Mouse (Mus musculus) lung, postnatal 0 days (tissue): ENCODE results near the gene Dcun1d3.

Source experiments
- CTCF ChIP-seq: IDR thresholded peaks from 2 replicates; pipeline ENCODE4 v1.5.1; 2016; ENCODE audit warnings: antibody characterized with exemption, mild to moderate bottlenecking
- EP300 ChIP-seq: IDR thresholded peaks from 2 replicates; pipeline ENCODE4 v1.6.1; 2016; ENCODE audit warnings: antibody characterized with exemption, mild to moderate bottlenecking, control low read depth

DNA sequence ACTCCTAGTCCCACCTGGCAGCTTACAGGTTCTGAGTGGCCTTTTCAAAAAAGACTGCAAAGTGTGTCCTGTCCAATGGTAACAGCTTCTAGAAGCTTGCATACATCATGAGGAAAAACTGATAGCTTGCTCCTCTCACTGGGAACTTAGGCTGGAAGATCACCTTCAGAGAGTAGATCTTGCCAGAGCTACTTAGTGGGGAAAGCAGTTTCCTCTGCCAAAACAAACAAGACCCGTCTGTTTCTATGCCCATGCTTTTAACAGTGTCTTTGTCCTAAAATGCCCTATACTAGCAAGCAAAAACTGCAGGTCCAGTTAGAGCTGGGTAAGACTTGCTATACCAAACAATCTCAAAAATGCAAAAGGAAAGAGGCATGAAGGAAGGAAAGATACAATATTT lies 30.0 kb downstream of the Dcun1d3 start:
- no peak for TF ChIP-seq CTCF
- TF ChIP-seq EP300: no peak
